ENCODE assay signal across 16 mouse cellular contexts in genomic region chr12:99617241-99617804, GRCm38 (mm10).
"Had no signal": no experiment of that assay in that cellular context is flagged by ENCODE, and none has a peak within 500 bp of the region (broad histone marks: within the 10 kb centered on the region; RNA-seq: fewer than 3 reads in every experiment).

No protein-coding gene starts in this region.

- DNase-seq: liver, postnatal 0 days; lung, adult 2 months; lung, postnatal 14 days; lung, postnatal 36 days; midbrain, embryonic 14.5 days; right cerebral cortex, postnatal 14 days; thymus, postnatal 14 days; thymus, postnatal 36 days had no signal

- H3K4me2 ChIP-seq: lung, embryonic 15.5 days; midbrain, embryonic 12.5 days; neural tube, embryonic 12.5 days; stomach, embryonic 15.5 days had no signal

- H3K27me3 ChIP-seq: lung, embryonic 15.5 days; midbrain, embryonic 12.5 days; neural tube, embryonic 12.5 days; stomach, embryonic 15.5 days had no signal

- H3K4me3 ChIP-seq: lung, embryonic 15.5 days; megakaryocyte, embryonic 14.5 days; midbrain, embryonic 12.5 days; neural tube, embryonic 12.5 days; stomach, embryonic 15.5 days had no signal

- H3K27ac ChIP-seq: lung, embryonic 15.5 days; macrophage; midbrain, embryonic 12.5 days; neural tube, embryonic 12.5 days; stomach, embryonic 15.5 days; stomach, postnatal 0 days had no signal

- H3K36me3 ChIP-seq: lung, embryonic 15.5 days; midbrain, embryonic 12.5 days; neural tube, embryonic 12.5 days; stomach, embryonic 15.5 days had no signal

- H3K9ac ChIP-seq: liver, postnatal 0 days; lung, embryonic 15.5 days; midbrain, embryonic 12.5 days; neural tube, embryonic 12.5 days; stomach, embryonic 15.5 days had no signal

- H3K9me3 ChIP-seq: lung, embryonic 15.5 days; midbrain, embryonic 12.5 days; neural tube, embryonic 12.5 days; stomach, embryonic 15.5 days had no signal

- ATAC-seq: liver, postnatal 0 days; lung, postnatal 0 days had no signal

- H3K4me1 ChIP-seq: lung, embryonic 15.5 days; megakaryocyte, embryonic 14.5 days; midbrain, embryonic 12.5 days; neural tube, embryonic 12.5 days; stomach, embryonic 15.5 days had no signal
